Mouse (Mus musculus): ENCODE data around the gene Lzic. TPM values are rescaled to one million over a fixed set of nuclear protein-coding genes. Genes with fewer than 3 reads are reported as not detected.

Gene Lzic
- total RNA-seq, 2 experiments from 2014 or later = 18.7 to 19.8 TPM

GRCm38 (mm10) chr4:149469557-149469956, 15.5 kb upstream of the Lzic start:
- no peak for DNase-seq (ENCODE audit: low spot score in 2 of 2)
- intact Hi-C loops (cut with DNase I) = no loop called here

DNA sequence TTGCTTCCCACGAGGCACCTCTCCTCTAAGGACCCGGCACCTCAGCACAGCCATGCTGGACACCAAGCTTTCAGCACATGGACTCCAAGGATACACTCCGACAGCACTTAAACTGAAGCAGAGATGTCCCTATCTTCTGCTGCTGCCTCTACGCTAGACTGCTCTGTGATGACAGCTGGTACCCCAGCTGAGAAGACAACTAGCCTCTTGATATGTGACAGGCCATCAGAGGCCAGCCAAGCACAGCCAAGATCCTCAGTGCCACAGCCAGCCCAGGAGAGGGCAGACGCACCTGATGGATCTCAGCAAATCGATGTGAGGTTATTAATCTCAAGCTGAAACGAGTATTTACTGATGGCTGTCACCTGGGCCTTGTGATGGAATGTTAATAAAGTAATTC, 9.9 kb upstream of the Lzic start:
- intact Hi-C loops (cut with DNase I) = no loop called here
- no peak for DNase-seq (ENCODE audit: low spot score in 2 of 2)

GRCm38 (mm10) chr4:149477078-149477477, 8.0 kb upstream of the Lzic start, which contains the start of gene Tmem274:
TSS of gene Tmem274 (plus strand) at chr4:149477378.
- DNase-seq (ENCODE audit: low spot score in 2 of 2) = no peak
- intact Hi-C loops (cut with DNase I) = no loop called here

GRCm38 (mm10) chr4:149484566-149484965, 463 bp upstream of the Lzic start:
- DNase-seq (ENCODE audit: low spot score in 2 of 2) = peak in 1 of 2 experiments; percentile 23
- intact Hi-C loops (cut with DNase I) = no loop called here

DNA sequence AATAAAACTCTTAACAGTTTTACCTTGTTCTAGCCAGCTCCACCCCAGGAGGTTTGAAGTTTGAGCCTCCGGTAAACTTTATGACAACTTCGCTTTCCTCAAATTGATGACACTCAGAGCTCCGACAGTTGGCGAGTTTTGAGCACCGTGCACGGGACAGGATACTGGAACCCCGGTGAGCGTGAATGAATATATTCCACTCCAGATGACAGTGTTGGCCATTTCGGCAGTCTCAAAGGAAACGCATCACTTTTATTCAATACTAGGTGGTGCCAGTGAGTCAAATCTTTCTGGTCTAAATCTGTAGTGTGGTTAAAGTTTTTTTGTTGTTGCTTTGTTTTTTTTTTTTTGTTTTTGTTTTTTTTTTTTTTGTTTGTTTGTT, 787 bp downstream of the Lzic start:
- intact Hi-C loops (cut with DNase I) = loop anchor here (5.0 kb wide), 1 partner anchor 56 kb away; no protein-coding TSS in a partner anchor
- peak; percentile 10 to 33 for DNase-seq (ENCODE audit: low spot score in 2 of 2)

- no peak for DNase-seq (ENCODE audit: low spot score in 2 of 2)
- intact Hi-C loops (cut with DNase I) = loop anchor here (5.0 kb wide), 1 partner anchor 55 kb away; no protein-coding TSS in a partner anchor
Observed at GRCm38 (mm10) chr4:149487729-149488128, 2.7 kb downstream of the Lzic start.

DNA sequence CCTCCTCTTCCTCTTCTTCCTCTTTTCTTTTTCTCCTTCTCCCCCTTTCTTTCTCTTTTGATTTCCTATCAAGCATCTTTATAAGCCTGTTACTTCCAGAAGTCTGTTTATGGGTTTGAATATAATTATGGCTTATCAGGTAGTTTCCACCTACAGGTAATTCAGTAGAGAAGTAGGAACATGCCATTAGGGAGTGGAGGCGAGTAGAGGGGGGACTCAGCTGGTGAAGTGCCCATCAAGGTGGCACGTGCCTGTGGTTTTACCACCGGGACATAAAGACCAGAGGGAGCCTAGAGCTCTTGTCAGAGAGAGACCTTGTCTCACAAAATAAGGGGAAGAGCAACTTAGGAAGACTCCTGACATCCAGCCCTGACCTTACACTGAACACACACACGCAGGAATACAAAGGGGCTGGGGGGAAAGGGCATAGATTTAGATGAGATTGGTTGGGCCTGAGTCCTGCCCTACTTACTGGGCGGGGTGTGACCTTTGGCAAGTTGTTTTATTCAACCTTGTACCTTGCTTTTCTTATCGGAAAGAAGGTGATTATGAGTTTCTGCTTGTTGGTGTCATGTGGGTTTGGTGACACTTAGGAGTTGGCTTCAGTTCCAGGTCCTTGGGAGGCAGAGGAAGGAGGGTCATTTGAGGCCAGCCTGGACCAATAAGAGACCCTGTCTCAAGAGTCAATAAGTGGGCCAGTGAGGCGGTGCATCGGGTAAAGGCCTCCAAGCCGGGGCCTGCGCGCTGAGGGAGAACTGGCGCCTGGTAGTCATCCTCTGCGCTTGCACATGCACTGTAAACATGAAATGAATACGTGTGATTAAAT, 4.6 kb downstream of the Lzic start:
- intact Hi-C loops (cut with DNase I) = loop anchor here (5.0 kb wide), 1 partner anchor 53 kb away; no protein-coding TSS in a partner anchor
- DNase-seq (ENCODE audit: low spot score in 2 of 2) = no peak

GRCm38 (mm10) chr4:149491151-149491550, 6.1 kb downstream of the Lzic start:
- DNase-seq (ENCODE audit: low spot score in 2 of 2) = no peak
- intact Hi-C loops (cut with DNase I) = no loop called here

DNA sequence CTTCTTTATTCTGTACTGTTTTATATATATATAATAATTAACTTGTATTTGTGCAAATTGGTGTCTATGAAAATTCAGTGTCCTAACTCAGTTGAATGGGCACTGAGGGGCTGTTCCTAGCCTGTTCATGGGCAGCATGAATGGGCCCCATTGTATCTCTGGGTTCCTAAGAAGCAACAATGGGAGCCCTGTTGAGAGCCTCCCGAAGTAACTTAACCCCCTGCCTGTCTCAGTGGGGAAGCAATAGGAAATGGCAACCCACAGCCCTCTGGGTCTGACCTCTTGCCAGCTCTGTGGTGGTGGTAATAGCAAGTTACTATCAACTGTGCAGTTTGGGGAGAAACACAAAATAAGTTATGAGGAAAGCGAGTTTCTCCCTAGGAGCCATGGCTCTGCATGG, 11.6 kb downstream of the Lzic start:
- DNase-seq (ENCODE audit: low spot score in 2 of 2) = peak in 1 of 2 experiments; percentile 35
- intact Hi-C loops (cut with DNase I) = no loop called here

DNA sequence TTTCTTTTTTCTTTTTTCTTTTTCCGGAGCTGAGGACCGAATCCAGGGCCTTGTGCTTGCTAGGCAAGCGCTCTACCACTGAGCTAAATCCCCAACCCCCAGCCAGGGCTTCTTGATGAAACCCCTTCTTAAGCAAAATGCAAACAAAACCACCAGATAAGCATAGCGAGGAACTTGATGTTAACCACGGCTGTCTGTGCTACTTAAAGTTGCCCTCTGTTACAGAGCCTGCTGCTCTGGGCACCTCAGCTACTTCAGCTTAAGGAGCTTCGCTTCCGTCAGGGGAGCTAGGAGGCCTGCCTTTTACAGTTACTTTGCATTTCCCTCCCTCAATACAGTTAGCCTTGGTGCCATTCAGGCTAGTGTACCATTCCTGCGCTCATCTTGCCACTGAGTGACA, 13.9 kb downstream of the Lzic start:
- DNase-seq (ENCODE audit: low spot score in 2 of 2) = no peak
- intact Hi-C loops (cut with DNase I) = no loop called here

DNA sequence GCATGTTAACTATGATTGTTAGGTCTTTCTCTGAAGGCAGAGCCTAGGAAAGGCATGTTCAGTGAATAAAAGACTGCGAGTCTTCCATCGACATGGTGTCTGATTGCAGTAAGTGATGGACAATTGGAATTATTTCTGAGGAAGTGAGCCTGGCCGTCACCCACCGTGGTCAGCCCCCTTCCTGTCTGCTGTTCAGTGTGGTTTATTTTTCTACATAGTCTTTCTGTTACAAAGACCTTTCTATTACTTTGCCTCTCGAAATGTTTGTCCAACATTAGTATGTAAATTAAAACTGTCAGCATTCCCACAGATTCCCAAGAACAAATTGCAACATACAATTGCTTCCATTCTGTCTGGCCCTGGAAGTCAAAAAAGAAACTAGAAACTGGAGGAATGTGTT, 14.8 kb downstream of the Lzic start:
- intact Hi-C loops (cut with DNase I) = no loop called here
- DNase-seq (ENCODE audit: low spot score in 2 of 2) = no peak

DNA sequence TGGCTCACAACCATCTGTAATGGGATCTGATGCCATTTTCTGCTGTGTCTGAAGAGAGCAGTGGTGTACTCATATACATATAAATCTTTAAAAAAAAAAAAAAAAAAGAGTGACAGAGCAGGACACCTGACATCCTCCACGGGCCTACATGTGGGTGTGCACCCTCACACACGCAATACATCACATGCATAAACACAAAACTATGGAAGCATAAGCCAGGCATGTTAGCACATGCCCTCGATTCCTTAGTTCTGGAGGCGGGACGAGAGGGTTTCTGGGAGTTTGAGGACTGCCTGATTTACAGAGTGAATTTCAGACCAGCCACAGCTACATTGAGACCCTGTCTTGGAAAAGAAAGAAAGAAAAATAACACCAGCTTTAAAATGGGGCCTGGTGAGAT, 19.3 kb downstream of the Lzic start:
- no peak for DNase-seq (ENCODE audit: low spot score in 2 of 2)
- intact Hi-C loops (cut with DNase I) = no loop called here

GRCm38 (mm10) chr4:149504858-149505257, 19.8 kb downstream of the Lzic start:
- no peak for DNase-seq (ENCODE audit: low spot score in 2 of 2)
- intact Hi-C loops (cut with DNase I) = no loop called here

GRCm38 (mm10) chr4:149505261-149505967, 20.4 kb downstream of the Lzic start:
- DNase-seq (ENCODE audit: low spot score in 2 of 2) = no peak
- intact Hi-C loops (cut with DNase I) = no loop called here

GRCm38 (mm10) chr4:149506904-149507303, 21.9 kb downstream of the Lzic start:
- intact Hi-C loops (cut with DNase I) = no loop called here
- DNase-seq (ENCODE audit: low spot score in 2 of 2) = no peak

GRCm38 (mm10) chr4:149511221-149511646, 26.2 kb downstream of the Lzic start:
- peak in 1 of 2 experiments; percentile 24 for DNase-seq (ENCODE audit: low spot score in 2 of 2)
- intact Hi-C loops (cut with DNase I) = no loop called here

- intact Hi-C loops (cut with DNase I) = no loop called here
- no peak for DNase-seq (ENCODE audit: low spot score in 2 of 2)
Observed at GRCm38 (mm10) chr4:149512072-149512471, 27.0 kb downstream of the Lzic start.

DNA sequence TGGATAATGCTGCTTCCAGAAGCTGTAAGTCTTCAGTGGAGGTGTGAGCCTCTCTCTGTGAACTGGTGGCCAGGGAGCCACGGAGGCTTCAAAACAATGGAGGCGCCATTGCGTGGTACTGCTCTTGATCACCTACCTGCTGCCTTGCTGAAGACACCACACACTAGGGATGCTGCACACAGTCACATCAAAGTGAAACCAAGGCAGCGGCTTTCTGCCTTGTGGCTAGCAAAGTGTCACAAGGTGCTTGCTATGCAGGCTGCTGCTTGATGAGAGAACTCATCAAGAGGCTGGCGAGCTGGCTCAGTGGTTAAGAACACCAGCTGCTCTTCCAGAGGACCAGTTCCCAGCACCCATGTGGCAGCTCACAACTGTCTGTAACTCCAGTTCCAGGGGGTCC, 30.7 kb downstream of the Lzic start:
- intact Hi-C loops (cut with DNase I) = no loop called here
- no peak for DNase-seq (ENCODE audit: low spot score in 2 of 2)

DNA sequence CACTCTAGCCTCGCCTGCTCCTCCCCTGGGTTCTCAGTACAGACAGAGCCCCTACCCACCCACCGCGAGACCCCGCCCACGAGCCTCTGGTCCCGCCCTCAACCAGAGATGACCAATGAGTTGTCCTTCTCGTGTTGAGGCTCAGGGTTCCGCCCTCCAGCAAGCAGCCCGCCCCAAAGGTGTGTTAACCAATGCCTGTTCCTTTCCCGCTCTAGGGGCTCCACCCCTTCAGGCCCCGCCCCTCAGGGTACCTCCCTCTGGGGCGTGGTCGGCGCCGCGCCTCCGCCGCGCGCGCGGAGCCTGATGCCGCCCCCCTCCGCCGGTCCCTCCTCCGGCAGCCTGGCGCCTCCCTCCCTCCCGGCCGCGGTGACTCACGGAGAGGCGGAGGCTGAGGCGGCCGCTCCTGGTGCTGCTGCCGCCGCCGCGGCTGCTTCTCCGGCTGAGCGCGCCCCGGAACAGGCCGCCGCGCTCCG, 32.9 kb downstream of the Lzic start, which contains the start of gene Ctnnbip1:
Ctnnbip1 (plus strand) TSS at position 369 of the 473 bp plus-strand sequence.
- peak; percentile 93 to 98 for DNase-seq (ENCODE audit: low spot score in 2 of 2)
- intact Hi-C loops (cut with DNase I) = no loop called here

DNA sequence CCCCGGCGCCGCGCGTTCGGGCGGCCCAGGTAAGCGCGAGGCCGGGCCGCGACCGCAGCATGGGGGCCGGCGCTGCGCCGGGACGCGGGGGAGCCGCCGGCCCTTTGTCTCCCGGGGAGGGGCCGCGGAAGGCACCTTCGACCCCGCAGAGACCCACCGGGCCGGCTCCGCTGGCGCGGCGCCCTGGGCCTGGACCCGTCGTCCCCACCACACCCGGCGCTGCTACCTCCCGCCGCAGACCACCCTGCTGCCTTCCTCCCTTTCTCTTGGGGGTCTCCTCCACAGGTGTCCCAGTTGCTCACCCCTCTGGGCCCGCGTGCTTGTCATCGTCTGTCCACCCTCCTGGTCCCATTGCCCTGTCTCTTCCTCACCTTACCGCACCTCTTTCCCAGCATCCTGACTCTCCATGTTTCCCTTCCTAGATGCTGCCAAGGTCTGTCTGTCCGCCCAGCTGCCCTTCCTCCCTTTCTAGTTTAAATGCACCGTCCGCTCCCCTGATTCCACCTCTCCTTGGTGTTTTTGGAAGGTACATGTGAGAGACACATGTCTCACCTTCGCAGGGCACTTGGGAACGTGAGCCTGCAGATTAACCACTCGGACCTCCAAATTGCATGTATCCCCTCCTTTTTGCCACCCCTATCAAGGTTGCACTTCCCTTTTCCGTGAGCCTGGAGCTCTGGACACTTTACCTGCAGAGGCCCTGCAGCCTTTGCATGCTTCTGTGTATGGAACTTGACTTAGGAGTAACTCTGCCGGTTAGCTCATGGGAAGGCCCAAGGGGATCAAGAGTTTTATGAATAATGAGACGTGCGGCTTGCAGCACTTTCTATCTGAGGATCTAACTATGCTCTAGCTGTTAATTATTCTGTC, 33.6 kb downstream of the Lzic start:
- intact Hi-C loops (cut with DNase I) = no loop called here
- DNase-seq (ENCODE audit: low spot score in 2 of 2) = no peak

All from left cerebral cortex, postnatal 25 days (tissue).